Mouse (Mus musculus) left cerebral cortex, adult 11 months (tissue): ENCODE results near the gene Ldlrap1.

Source experiments
- DNase-seq: peaks from one replicate; pipeline ENCODE4 v3.0.0; 2022; ENCODE audit warnings: low spot score

Gene Ldlrap1

DNA sequence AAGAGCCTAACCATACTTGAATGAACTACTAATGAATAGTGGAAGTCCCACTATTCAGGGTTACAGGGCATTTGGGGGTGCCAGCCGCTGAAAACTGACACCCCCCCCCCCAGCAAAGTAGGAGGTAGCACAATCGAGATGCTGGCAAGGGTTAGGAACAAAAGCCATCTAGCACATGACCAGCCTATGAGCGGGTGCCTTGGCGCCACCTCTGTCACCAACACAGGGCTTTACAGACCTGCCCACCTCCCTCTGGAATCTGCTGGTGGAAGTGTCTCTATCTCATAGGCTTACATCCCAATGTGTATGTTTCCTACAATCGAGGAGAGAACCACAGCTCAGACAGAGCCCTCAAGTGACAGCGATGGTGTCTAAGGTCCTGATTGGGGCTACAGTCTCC is 17.0 kb downstream of the Ldlrap1 start:
- no peak for DNase-seq

DNA sequence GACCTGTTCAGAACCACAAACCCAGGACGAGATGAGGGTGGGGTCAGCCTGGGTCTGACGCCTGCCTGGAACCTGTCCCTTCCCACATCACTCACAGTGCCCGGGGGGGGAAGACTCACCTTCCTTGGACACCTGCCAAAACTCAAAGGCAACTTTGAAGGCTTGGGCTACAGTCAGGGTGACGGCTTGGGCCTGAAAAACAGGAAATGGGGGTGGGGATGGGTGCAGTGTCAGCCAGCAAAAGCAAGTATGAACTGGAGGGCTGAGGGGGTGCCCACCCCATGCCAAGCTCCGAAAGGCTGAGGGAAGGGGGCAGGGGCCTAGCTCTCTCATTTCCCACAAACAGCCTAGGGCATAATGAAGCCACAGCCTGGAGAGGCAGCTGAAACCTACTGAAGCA is 17.6 kb downstream of the Ldlrap1 start:
- no peak for DNase-seq

DNA sequence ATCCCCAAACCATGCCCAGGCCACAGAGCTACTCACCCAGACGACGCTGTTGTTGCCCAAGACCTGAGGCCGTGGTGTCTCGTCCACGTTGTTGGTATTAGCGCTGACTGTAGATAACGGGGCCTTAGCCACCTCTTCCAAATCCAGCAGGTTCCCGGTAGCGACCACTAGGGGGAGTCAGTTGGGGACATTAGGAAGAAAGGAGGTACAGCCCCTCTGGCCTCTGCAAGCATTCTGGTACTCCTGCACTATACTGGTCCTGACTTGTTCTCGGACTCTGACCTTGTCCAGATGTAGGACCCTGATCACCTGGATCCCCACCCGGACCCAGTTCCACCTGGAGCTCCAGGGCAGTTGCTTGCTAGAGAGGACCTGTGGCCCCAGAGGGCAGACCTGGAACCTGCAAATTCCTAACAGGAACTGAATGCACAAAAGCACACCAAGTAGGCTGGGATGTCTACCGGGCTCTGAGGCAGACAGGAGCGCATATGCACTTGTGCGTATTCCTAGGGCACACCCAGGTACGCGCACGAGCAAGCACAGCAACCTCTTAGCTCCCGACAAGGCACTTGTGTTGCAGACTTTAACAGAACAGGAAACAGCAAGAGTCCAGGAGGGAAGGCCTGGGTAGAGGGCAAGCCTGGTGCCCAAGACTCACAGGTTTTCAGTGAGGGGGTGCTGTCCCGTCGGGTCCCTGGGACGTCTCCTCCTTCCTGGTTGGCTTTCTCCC is 18.4 kb downstream of the Ldlrap1 start:
- DNase-seq = no peak

DNA sequence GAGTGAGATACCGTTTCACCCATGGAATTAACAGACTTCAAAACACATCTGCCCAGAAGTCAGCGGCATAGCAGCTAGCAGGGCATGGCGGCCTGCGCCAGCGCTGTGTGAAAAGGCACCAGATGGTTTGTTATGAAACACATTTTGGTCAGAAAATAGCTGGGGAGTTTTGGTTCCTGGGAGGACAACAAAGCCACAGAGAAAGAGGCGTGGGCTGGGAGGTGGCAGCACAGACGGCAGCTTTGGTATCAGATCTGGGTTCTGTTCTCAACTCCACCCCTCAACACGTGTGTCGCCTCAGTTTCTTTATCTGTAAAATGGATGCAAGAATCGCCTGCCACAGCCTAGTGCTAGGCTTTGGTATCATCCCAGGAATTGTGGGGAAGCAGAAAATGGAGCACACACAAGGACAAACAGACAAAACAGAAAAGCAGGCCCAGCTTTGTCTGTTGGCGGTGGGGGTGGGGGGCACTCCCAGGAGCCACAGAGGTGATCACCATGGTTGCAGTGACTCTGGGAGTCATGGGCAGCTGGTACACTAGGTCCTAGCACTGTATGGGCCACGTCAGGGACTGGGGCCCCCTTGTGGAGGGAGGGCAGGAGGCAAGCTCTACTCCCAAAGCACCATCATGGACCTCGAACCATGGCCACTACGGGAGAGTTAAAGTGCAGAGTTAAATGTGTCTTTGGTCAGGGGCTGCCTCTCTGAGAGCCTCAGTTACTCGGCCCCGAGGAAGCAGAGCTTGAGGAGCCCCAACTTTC is 21.7 kb downstream of the Ldlrap1 start:
- DNase-seq = peak; percentile 57

DNA sequence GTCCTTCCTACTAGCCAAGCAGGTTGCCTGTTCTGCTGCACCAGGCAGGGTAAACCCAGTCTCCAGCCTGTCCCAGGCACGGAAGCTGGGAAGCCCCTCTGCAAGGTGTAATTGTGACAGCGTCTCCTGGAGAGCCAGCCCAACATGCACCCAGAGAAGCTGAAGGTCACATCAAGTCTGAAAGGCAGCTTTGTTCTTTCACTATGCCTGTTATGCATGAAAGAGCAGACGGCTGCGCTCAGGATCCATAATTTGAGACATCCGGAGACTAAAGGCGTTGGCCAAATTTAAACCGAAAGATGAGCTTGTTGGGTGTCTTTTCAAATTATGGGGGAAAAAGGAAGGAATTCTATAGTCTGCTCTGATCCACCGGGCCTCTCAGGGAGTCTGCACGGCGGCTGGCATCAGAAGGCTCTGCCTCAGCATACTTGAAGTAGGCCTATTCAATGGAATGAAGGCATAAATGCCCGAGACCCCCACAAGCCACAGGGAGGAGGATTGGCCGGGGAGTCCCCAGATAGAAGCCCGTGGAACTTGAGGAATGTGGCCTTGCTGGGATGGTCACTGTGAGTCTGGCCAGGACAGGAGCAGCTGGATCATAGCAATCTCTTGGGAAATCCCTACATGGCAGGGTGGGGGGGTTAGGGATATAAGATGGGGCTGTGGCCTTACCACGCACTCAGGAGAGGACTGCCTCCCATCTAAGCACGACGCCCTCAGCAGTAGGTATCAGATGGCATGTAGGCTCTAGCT is 23.8 kb downstream of the Ldlrap1 start:
- DNase-seq = no peak

DNA sequence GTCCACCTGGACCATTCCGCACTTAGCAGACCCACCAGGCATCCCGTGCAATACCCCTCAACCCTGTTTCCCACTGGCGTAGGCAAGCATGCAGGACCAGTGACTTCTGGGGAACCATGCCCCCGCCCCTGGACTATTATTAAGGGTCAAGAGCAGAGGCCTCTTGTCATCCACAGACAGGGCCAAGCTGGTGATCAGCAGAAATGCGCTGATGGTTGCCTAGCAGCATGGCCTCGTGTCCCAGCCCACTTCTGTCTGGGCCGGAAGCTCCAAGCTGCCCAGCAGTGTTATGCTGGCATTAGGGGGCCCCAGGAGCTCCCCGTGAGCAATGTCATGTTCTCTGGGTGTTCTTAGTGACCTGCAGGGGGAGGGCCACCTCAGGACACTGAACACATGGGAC is 25.9 kb downstream of the Ldlrap1 start:
- no peak for DNase-seq

DNA sequence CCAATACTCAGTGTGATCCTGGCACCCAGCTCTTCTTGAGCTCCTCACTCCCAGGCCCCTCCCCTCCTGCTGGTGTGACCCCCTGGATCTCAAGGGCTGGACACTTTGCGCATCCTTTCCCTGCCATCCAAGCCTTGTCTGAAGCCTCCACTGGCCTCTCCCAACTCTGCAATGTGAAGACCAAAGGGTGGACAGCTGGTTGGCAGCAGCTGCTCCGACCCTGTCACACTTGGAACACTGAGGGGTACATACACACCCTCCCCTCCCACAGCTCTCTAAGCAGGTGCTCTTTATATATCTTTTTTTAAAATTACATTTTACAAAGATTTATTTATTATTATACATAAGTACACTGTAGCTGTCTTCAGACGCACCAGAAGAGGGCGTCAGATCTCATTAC is 27.6 kb downstream of the Ldlrap1 start:
- no peak for DNase-seq

DNA sequence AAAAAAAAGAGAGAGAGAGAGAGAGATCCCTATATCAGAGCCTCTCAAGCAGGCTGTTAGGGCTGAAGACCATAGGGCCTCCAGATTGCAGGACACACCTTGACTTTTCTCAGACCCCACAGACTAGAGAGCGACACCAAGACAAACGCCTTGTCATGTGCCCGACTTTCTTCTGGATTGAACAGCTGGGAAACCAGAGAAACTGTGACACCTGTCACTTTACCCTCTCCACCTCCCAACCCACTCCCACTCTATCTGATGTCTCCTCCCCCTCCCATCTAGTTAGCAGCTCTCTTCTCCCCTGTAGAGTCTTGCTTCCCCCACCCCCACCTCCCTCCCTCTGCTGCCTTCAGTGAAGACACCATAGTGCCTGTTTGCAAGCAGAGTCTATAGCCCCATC is 28.3 kb downstream of the Ldlrap1 start:
- DNase-seq = no peak

DNA sequence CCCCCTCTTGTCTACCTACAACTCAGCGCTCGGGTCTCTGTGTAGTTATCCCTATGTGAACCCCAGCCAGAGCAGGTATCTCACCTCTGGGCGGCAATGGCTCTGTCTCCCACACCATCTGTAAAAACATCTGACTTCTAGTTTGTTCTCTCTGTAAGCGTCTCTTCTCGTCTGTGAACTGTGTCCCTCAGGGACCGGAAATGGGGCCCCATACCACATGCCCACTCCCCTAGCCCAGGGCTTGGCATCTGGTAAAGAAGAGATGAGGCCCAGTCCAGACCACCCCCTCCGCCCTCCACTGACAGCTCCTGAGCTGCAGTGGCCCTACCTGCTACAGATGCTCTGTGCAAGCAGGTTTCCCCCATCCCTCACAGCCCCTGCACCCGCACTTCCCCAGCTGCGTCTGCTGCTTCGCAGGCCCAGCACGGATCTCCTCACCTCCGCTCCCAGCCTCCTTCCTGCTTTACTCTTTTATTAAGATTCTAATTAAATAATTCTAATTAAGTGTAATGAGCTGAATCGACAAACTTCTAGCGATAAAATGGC is 30.4 kb downstream of the Ldlrap1 start:
- DNase-seq = no peak

DNA sequence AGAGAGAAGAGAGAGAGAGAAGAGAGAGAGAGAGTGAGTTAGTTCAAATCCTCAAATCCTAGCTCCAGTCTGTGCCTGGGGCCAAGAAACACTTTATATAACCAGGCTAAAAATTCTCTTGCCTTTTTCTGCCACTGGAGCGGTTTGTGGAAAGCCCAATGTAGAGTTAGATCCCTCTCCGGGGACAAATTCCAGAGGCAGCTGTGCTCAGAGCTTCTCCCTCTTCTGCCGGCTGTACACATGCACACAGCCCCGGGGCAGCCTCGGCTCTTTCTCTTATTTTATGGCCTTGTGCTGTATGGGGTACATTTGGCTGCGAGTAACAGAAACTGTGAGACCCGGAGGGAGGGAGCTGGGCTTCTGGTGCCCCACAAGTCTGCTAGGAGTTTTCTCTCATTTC is 31.7 kb downstream of the Ldlrap1 start:
- no peak for DNase-seq

DNA sequence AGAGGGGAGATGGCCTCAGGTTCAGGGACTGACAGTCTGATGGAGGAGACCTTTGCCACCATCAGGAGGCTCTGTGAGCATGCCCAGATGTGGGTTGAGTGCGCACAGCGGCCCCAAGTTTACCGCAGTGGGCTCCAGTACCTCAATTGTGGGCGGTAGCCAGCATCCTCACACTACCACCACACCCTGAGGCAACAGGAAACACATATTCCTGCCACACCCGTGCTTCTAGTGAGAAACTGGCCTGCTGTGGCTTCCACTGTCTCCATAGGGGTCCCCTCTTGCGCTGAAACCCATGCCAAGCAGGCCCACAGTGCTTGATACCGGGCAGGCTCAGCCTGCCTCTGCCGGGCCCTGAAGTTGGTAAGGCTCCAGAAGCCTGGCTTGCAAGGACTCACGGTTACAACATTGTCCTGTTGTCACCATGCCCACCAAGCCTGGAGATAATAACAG is 33.2 kb downstream of the Ldlrap1 start:
- DNase-seq = no peak

DNA sequence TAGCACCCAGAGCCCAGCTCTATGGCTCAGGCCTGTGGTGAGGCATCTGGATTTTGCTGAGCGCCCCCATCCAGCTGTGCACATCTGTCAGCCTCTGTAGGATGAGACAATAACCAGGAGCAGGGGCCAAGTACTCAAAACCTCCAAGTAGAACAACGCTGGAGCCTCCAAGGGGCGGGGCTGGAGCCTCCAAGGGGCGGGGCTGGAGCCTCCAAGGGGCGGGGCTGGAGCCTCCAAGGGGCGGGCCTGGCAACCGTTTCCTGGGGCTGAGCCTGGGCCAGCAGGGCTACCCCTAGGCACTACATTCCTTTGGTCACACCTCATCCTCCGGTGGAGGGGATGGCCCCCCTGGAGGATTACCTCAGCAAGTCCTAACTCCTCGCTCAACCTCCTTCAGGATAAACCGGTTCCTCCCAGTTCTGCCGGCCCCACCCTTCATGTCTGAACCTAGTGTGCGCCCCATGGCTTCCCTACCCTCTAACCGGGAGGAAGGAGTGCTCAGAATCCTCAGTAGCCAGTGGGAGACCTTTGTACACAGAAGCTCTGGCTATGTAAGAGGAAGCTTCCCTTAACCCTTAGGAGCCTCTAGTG is 33.7 kb downstream of the Ldlrap1 start:
- no peak for DNase-seq

DNA sequence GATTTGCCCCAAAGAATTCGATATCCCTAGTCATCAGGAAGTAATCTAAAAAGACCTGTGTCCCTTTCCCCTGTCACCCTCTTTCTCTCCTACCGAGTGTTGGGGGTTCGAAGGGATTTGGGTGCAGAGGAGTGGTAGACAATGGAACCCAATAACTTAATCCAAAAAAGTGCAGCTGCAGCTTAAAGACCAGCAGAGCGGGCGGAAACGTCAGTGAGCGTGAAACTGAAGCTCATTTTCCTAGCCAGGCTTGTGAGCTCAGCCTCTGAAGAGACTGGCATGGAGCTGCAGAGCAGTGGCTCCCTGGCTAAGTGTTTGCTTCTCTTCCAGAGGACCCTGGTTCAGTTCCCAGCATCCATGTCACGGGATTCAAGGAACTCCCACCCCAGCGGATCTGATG is 34.5 kb downstream of the Ldlrap1 start:
- no peak for DNase-seq

DNA sequence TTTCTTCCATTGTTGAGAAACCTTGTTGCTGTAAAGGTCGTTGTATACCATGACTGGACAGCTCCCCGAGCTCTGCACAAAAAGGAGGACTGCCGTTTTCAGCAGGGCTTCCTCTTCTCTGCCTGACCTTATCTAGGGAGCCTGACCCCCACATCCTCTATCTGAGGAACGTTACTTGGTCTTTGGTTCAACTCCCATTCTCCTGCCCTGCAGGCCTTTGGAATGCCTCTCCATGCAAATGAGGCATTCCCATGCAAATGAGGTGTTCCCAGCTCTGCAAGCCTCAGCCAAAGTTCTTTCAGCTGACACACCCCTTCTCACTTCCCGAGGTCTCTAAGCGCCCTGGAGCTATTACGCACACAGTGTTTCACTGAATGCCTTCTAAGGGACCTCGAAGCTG is 37.7 kb downstream of the Ldlrap1 start:
- DNase-seq = no peak

DNA sequence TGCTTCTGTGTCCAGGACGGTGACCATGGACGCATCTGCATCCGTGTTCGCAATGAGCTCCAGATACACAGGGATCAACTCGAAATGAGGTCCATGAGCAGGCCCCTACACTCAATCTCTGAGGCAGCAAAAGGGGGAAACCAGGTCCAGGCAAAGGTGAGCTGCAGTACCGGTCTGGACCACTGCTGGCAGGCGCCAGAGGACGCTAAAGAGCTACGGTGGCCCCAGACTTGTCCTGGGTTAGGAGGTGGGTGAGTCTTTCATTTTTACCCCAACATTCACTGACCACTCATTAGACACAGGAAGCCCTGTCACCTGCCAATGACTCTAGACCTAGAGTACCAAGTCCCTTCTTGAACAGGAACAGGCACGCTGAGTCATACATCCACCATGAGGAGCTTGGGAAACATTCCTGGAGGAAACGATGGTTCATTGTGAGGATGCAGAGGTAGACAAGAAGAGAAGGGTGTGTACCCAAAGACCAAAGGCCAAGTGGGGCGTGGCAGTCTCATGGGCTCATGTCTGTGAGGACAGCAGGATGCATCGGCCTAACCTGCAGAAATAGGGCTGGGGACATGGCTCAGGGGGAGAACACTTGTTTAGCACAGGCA is 42.0 kb downstream of the Ldlrap1 start:
- DNase-seq = no peak

DNA sequence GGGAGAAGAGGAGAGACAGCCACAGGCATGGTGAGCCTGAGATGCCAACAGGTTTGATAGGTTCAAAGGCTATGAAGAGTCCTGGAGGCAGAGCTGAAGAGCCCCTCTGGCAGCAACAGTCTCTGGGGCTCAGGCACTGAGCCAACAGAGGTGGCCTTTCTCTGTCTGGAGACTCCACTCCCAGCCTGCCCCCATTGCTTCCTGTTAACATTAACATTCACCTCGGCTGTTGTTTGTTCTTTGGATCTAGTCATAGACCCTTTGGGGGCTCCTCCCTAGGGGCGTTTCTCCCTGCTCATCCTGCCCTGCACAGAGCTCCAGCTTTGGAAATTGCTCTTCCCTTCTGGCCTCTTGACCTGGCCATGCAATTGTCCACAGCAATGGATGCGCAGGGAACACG is 42.9 kb downstream of the Ldlrap1 start:
- no peak for DNase-seq

DNA sequence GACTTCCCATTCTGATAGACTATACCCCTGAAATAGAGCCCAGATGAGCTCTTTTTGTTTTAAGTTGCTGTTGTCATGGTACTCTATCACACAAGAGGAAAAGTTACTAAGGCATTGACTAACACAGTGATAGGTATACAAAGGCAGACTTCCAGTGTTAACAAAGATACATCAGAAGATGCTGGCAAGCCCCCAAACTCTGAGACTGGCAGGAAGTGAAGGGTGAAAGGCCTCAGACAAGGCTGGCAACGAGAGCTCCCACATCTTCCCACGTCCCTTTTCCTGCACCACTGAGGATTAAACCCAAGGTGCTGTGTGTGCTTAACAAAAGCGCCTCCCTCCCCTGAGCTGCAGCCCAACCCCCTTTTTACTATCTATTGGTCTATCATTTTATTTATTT is 44.6 kb downstream of the Ldlrap1 start:
- no peak for DNase-seq

DNA sequence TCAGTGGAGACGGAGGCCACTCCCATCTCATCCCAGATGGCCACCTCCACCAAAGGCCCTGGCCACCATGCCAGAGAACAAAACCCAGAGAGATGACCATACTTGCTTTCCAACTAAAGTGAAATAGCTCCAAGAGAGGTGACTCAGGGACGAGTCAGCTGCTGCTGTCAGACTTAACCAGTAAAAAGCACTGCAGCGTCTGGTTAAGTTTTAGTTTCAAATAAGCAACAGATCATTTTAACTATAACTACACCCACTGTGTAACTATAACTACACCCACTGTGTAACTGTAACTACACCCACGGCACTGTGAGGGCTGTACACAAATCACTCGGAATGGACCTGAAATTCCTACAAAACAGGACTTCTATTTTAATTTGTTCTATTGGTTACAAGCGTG is 46.7 kb downstream of the Ldlrap1 start:
- DNase-seq = no peak

DNA sequence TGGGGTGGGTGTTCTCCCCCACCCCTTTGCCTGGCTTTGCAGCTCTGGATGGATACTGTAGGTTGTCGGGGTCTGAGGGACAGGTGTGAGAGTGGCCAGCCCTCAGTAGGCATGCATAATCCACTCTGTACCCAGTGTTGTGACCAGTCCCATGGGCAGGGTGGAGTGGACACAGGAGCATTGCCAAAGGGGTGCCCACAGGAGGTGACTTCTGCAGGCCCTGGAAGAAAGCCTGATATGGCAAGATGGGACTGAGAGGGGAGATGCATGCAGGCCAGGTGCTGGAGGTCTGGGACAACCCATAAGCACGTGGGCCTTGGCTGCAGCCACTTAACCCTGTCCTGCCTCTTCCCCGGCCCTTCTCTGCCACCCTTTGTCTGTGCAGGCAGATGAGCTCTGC is 47.5 kb downstream of the Ldlrap1 start:
- DNase-seq = no peak

DNA sequence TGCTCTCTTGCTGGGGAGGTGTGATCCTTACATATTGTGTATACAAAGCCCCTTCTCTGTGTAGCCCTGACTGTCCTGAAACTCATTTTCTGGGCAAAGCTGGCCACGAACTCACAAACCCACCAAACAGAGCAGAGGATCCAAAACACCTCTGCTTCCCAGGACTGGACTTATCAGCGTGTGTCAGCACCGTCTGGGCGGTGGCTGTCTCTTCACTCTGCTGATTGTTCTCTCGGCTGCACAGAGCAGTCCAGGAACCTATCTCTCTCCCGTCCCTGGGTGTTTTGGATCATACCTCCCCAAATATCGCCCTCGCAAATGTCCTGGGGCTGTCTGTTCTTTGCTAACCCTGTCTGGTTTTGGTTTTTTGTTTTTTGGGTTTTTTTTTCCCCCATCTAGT is 48.3 kb downstream of the Ldlrap1 start:
- DNase-seq = no peak

DNA sequence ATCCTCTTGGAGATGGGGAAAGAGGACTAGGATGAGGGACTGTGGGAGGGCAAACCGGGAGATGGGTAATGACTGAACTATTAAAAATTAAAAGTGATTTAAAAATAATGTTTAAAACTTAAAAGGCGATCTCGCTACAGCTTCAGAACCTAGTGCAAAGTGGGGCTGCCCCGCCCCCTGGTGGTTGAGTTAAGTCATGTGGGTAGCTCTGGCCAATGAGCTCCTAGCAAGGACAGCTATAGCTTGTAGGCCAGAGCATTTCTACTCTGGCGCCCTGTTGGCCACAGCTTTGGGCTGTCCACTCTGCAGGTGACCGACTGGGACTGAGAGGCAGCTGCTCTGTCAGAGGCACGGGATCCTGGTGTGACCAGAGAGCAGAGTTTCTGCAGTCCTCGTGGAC is 53.9 kb downstream of the Ldlrap1 start:
- peak; percentile 64 for DNase-seq

DNA sequence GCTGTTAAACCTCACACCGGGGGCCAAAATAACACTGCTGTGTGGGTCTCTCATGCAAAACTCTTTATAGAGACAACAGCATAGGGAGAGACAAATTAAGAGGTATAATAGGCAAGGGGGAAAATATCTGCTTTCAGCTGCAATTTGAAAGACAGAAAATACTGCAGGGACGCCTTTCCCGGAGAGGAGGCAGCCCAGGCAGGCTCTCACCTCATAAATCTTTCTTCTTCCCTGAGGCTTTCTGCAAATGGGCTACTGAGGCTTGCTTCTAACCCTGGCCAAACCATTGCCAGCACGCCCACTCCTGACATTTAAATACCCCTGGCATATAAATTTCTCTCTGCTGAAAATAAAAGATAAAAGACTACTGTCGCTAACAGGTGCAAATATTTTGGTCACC is 62.5 kb downstream of the Ldlrap1 start:
- DNase-seq = no peak
